ENCODE assay signal across 23 mouse cellular contexts in genomic region chr1:30903480-30904218, GRCm38 (mm10).
"Had no signal": no experiment of that assay in that cellular context is flagged by ENCODE, and none has a peak within 500 bp of the region (broad histone marks: within the 10 kb centered on the region; RNA-seq: fewer than 3 reads in every experiment).

No protein-coding gene starts in this region.

- H3K36me3 ChIP-seq: heart, embryonic 12.5 days; hindbrain, embryonic 10.5 days; hindbrain, embryonic 12.5 days; intestine, embryonic 15.5 days; limb, embryonic 10.5 days; limb, embryonic 12.5 days; liver, embryonic 15.5 days had no signal

- H3K4me2 ChIP-seq: heart, embryonic 12.5 days; hindbrain, embryonic 12.5 days; hindbrain, embryonic 14.5 days; intestine, embryonic 15.5 days; limb, embryonic 12.5 days; liver, embryonic 15.5 days had no signal

- H3K27ac ChIP-seq: heart, adult 2 months; hindbrain, embryonic 10.5 days; hindbrain, embryonic 12.5 days; hindbrain, embryonic 14.5 days; intestine, embryonic 15.5 days; layer of hippocampus, adult 2 months; left cerebral cortex, adult 2 months; limb, embryonic 10.5 days; limb, embryonic 12.5 days; liver, embryonic 15.5 days had no signal

- H3K9me3 ChIP-seq: hindbrain, embryonic 10.5 days; hindbrain, embryonic 12.5 days; intestine, embryonic 15.5 days; limb, embryonic 10.5 days; limb, embryonic 12.5 days; liver, embryonic 15.5 days had no signal

- H3K27me3 ChIP-seq: heart, embryonic 12.5 days; hindbrain, embryonic 12.5 days; intestine, embryonic 15.5 days; limb, embryonic 12.5 days; liver, embryonic 15.5 days had no signal

- H3K9ac ChIP-seq: heart, embryonic 12.5 days; hindbrain, embryonic 12.5 days; hindbrain, embryonic 14.5 days; intestine, embryonic 15.5 days; limb, embryonic 12.5 days; liver, embryonic 15.5 days had no signal

- DNase-seq: gastrocnemius, postnatal 25 days; heart, adult 2 months; heart, postnatal 10 days; heart, postnatal 4 days; kidney, adult 18-20 months; kidney, adult 8-10 months; kidney, postnatal 10 days; kidney, postnatal 25 days; kidney, postnatal 4 days; lung, adult 2 months had no signal

- H3K4me1 ChIP-seq: heart, embryonic 12.5 days; hindbrain, embryonic 10.5 days; hindbrain, embryonic 12.5 days; intestine, embryonic 15.5 days; limb, embryonic 10.5 days; limb, embryonic 12.5 days; liver, embryonic 15.5 days had no signal

- ATAC-seq: hindbrain, embryonic 16.5 days; inflammation-experienced regulatory T-cells, adult 6 months; intestine, embryonic 15.5 days; intestine, postnatal 0 days had no signal

- H3K4me3 ChIP-seq: heart, adult 2 months; heart, embryonic 12.5 days; hindbrain, embryonic 10.5 days; hindbrain, embryonic 12.5 days; intestine, embryonic 15.5 days; layer of hippocampus, adult 2 months; left cerebral cortex, adult 2 months; limb, embryonic 10.5 days; limb, embryonic 12.5 days; liver, embryonic 15.5 days had no signal
